Mouse (Mus musculus) G1E-ER4 (cell line): ENCODE measurements around the gene Wipf2. TPM values are rescaled to one million over a fixed set of nuclear protein-coding genes. Genes with fewer than 3 reads are reported as not detected.
A peak's percentile ranks its signal among the peaks of the same experiment; 100 is the strongest.

Experiments
- GATA1 ChIP-seq: IDR thresholded peaks from one replicate; pipeline ENCODE4 v1.8.0; 2012; ENCODE audit warnings: low read length, inconsistent platforms
- polyA plus RNA-seq: library from polyadenylated mRNA; stranded (reverse); fragments of >175 nt; gene quantifications from 2 replicates; pipeline ENCODE4 v1.2.3, GENCODE M21; 2012

Wipf2 gene
- polyA plus RNA-seq, 1 experiment = 13.8 TPM

DNA sequence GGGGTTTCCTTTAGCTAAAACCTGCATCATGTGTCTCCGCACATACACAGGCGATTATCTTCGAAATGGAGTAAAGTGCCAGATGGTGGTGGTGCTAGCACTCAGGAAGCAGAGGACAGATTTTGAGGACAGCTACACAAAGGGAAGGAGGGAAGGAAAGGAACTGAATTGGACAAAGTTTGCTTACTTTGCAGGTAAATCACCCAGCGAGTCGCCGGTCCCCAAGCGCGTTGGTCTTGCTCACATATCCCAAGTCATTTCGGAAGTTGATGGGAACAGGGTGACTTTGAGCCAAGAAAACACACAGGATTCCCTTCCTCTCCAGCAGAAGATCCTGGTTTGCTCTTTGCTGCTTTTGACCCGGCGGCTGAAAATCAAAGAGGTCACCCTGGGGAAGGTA is 55.6 kb downstream of the Wipf2 start:
- TF ChIP-seq GATA1 = no peak

DNA sequence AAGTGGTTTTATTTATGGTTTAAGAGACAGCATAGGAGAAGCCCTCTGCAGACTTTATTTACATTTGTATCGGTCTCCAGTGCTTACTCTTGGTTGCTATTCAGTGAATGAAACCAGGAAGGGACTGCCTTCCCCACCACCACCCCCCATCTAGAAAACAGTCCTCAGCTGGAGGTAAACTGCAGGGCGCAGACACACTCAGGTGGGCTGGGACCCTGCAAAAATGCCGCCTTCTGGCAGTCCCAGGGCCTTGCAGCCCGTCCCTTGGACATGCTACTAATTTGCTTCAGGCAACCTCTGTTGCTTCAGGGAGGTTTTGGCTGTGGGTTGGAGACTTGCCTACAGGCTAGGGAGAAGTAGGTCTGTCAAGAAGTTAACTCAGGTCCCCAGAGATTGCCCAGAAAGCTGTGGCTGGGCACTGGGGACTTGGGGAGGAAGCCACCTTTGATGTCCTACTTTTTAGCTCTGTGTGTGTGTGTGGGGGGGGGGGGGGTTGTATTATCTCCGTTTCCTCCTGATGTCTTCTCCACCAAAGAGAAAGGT is 61.3 kb downstream of the Wipf2 start:
- no peak for TF ChIP-seq GATA1

DNA sequence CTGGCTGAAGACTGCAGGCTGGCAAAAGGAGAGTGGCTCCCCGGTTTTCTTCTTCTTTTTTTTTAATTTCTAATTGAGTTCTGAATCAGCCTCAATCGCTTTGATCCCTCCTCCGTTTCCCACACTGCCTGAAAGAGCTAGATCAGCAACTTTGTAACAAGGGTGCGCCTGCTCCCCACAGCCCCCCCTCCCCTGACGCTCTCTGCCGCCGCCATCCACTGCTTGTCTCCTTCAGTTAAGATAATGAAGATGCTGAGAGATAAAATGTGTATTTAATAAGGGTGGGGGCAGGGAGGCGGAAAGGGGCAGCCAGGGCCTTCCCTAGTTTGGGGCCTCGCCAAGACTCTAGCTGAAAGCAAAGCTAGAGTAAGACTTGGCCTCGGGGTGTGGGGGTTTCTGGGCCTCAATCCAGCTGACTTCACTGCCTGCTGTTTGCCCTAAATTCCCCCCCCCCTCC is 61.9 kb downstream of the Wipf2 start:
- TF ChIP-seq GATA1 = peak; percentile 21

DNA sequence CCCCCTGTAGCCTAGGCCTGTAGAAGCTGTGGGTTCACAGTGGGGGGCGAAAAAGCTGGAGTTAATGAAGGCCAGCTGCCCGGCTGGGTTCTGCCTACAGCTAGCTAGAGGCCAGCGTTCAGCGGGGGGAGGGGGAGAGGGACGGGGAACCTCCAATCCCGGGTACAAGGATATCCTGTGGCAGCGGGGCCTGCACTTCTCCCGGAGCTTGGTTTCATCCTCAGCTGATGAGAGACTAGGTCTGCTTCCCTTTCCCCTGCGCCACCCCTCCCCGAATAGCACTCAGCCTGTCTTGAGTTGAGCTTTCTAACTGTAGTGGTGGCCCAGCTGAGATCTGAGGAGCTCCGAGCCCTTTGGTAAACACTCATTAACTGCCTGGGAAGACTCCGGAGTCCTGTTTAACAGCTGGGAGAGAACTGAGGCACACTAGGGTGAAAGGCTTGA is 62.5 kb downstream of the Wipf2 start:
- no peak for TF ChIP-seq GATA1

DNA sequence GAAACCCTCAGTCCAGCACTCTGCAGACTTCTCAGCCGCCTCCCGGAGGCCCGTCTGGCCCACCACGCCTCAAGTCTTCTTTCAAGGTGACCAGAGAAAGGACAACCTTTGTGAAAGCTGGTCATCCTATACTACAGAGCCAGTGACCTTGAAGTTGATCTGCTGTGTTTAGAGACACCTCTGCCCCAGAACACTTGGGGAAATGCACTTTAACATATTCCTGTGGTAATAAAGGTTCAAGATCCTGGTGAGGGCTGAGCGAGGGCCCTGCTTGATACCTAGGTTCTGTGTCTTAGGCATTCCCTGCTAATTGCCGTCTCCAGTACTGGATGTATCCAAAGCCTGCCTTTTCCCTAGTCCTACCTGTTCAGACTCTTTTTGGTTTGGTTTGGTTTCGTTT is 63.1 kb downstream of the Wipf2 start:
- TF ChIP-seq GATA1 = no peak

DNA sequence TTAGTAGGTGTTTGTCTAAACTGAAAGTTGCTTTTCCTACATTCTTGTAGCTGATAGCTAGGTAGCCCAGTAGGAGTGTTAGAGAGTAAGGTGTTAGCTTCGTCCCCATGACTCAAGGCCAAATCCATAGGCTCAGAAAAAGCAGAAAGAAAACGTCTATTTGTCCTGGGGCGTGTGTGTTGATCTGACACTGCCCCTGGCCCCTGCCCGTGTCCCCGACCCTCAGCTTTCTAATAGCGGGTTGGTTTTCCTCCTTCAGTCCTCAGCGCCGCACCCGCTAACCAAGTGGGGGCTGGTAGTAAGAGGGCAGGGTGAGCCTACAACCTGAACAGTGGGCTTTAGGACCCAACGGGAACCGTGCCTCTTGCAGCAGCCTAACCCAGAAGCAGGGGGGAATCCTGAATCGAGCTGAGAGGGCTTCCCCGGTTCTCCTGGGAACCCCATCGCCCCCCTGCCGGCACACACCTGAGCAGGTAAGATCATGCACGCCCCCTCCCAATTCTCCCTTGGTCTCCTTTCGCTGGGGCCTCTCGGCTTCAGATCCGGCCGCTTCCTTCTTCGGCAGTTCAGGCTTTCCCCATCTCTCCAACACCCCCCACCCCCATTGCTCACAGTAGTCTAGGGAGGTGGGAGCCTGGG is 64.1 kb downstream of the Wipf2 start, which contains the start of gene Rara:
Gene Rara (plus strand): TSS at position 381 of the 639 bp plus-strand sequence.
- TF ChIP-seq GATA1 = no peak

DNA sequence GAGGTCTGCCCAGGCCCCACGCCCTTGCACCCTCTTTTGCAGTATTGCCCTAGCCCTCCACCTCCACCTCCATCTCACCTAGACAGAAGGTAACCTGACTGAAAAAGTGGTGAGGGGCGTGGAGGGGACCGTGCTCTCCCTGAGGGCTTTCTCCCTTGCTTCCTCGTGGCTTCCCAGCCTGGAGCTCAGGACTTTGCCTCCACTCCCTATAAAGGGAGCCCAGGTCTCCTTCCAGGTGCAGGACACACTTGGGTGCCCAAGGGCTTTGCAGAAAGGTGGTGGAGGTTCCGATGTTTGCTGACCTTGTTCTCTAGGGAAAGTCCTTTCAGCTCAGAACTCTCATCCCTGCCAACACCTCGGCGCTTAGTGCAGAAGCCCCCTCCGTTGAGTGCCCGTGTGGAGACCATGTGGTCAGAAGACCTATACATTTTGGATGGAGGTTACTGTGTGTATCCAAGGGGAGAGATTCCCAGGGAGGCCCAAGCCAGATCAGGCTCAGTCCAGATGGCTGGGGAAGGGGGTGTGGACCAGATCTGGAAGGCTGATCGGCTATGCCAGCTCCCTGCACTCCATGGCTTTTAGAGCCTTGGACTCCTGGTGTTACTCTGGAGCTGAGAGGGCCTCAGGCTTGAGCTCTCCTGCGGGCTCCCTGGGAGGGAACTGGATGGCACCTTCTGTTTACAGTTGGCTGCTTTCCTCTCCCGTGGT is 64.9 kb downstream of the Wipf2 start:
- TF ChIP-seq GATA1 = no peak

DNA sequence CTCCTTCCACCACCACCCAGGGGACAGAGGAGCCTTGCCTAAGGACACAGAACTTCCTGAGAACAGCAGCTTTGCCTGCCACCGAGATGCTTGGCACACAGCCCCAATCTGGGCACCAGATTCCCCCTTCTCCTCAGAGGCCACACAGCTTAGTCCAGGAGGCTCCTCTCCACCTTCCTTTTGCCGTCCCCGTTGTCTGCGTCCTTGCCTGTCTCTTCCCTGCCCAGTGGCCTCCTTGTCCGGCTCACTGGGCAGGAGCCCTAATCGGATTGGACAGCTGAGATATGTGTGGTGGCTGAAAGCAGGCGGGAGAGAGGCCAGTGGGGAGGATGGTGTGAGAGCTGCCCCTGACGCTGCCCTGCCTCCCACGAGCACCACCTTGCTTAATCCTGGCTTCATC is 66.1 kb downstream of the Wipf2 start:
- TF ChIP-seq GATA1 = no peak

DNA sequence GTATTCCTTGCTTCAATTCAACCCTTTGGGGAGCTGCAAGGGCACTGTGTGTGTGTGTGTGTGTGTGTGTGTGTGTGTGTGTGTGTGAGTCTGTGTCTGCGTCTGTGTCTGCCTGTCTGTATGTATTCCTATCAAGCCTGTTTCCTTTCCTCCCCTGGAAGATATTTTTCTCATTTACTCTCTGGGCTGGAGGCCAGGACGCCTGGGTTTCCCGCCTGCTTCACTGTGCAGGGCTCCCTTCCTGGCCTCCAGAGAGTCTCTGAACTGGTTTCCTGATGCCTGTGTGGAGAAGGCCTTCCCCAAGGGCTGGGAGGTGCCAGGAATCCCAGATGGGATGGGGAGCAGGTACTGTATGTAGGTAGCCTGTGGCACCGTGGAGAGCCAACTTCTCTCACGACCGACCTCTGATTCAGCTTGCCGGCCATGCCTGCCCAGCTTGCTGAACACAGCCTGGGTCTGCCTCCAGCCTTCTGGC is 66.7 kb downstream of the Wipf2 start:
- TF ChIP-seq GATA1 = no peak

DNA sequence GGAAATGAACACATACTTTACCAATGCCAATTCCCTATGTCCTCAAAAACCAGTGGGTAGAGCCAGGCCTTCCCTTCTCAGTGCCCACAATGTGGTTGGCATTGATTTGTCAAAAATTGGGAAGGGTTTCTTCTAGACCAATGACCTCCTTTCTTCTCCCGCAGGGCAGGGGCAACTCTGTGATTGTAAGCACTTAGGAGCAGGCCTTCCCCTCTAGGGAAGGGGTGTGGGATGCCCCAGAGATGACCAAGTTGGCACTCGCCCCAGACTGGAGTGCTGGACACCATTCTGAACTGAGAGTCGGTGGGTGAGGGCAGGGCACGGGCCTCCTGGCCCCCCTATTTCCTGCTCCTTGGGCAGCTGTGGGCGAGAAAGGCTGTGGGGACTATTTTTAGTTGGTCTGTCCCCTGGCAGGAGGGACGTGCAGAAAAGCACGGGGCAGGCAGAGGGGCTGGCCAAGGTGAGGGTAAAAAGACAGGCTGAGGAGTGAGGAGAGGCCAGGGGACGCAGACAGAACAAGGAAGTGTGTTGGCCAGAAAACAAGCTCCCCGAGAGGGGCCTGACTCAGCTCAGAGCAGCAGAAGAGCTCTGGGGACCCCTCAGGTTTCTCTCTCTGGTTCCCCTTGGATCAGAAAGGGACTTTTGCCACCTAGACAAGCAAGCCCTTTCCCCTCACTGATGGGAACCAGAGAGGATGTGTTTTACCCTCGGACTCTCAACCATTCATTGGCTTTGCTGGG is 67.5 kb downstream of the Wipf2 start:
- TF ChIP-seq GATA1 = no peak

DNA sequence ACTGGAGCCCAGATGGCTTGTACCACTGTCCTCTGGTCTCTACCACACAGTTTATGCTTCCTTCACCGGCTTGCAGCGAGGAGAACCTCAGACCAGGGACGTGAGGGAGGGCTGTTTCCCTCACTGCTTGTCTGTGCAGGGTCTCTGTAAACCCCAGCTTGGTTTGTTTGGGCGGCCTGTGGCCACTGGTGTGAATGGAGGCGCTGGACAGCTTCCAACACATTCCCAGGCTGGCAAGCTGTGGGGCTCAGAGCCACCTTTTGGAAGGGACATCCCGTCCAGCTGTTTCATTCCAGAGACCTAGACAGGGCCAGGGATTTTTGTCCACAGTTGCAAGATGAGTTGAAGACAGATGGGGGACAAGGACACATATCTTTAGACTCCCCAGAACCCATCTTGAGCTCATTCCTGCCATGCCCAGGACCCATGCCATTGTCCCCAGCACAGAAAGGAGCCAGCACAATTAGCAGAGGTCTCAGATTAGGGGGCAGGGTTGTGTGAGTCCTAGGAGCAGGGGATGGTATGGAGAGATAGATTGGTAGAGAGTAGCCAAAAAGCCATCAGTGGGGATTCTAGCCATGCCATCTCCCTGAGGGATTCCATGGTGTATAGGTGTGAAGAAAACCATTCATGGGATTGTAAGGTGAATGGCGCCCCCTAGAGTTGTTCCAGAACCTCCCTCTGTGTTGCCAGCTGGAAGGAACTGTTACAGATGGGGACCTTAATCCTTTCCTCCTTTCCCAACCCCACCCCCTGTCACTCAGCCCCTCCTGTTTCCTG is 68.3 kb downstream of the Wipf2 start:
- TF ChIP-seq GATA1 = no peak

DNA sequence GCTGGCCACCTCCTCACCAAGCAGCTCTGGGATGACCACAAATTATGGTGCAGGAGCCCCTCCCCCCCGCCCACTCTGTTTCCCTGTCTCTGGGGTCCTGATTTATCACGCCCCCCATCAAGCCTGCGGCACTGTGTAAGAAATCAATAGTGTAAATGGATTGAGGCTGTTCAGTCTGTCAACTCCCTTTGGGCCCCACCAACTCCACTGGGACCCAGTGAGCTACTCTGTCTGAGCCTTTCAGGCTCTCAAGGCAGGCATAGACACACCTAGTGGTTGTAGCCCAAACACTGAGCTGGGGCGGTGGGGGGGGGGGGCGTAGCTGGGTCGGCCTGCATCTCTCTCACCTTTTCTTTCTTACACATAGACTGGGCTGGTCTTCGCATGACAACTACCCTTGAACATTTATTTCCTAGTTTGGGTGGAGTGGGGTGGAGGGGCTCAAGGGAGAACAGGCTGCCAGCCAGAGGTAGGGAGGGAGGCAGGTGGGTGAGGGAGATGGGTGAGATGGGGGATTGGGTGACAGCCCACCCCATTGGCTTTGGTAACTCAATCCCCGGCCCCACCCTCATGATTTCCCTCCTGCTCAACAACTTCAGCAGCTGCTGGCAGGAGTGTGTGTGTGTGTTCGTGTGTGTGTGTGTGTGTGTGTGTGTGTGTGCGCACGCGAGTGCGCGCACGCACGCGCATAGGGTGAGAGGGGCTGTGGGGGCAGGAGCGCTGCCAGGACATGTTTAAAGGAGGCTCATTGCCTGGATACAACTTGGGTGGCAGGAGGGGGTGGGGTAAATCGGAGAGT is 69.1 kb downstream of the Wipf2 start:
- TF ChIP-seq GATA1 = no peak

DNA sequence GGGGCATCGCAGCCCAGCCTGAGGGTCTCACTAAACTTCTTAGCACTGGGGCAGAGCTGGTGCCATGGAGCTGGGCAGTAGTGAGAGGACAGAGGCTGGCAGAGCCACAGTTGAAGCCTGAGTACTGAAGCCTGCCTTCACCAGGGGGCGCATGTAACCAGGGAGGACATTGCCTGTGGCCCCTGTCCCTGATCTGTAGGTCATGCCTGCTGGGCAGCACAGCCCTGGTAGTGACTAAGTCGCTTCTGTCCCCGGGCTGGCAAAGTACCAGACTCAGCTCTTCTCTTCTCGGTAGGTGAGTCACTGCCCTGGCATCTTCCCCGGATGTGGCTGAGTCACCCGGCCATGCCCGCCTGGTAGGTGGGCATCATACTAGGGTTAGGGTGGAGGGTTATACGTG is 69.7 kb downstream of the Wipf2 start:
- TF ChIP-seq GATA1 = no peak

DNA sequence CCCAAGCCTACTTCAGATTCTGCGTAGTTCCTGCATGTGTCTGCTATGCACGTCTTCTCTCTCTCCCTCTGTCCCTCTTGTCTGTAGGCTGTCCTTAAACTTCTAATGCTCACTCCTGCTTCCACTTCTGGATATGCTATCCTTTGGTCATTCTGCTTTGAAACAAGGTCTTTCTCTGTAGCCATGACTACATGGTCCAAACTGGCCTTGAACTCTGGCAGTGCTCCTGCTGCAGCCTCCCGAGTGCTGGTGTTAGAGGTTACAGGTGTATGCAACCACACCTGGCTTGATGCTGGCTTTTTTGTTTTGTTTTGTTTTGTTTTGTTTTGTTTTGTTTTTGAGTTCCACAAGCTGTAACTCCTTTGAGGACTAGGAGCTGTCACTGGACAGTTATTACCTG is 70.9 kb downstream of the Wipf2 start:
- no peak for TF ChIP-seq GATA1
